Mouse (Mus musculus): Measurements from ENCODE around the gene Mast4. TPM values are rescaled to one million over a fixed set of nuclear protein-coding genes. Genes with fewer than 3 reads are reported as not detected.

Mast4 gene
- polyA plus RNA-seq, 2 experiments: 0.71 to 1.5 TPM

DNA sequence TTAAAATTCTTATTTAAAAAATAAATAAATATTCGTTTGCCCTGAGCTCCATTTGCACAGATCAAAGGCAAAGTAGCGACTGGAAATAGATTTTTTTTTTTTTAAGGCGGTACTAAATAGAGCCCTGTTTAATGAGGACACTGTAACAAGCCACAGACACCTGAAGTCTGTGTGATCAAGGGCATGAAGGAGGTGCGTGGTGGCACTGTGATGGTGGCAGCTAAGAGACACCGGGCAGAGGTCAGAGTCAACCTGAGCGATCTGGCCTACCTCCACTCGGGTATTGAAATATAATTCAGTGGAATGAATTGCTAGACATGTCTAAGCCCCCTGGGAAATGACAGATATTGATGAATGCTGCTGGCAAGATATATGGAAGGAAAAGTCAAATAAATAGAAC, 184.9 kb downstream of the Mast4 start:
- H3K27ac ChIP-seq: no peak overlapping the region
- TF ChIP-seq EP300 (IDR thresholded peaks at IDR 0.05; ENCODE audit: low read depth) (no peak), CTCF (IDR thresholded peaks at IDR 0.05; ENCODE audit: low read depth) (no peak)
- H3K9ac ChIP-seq (replicated peaks): no peak overlapping the region
- no peak for ATAC-seq (ENCODE audit: insufficient read depth)
- no peak for DNase-seq (ENCODE audit: low read depth in 3 of 3, low spot score in 3 of 3)
- no peaks in the 10 kb centered on the region for H3K27me3 ChIP-seq (ENCODE audit: control insufficient read depth, insufficient read depth, low read length)
- H3K9me3 ChIP-seq (ENCODE audit: control insufficient read depth, low read length): no peaks in the 10 kb centered on the region
- no peak overlapping the region for H3K4me3 ChIP-seq (ENCODE audit: insufficient read depth in 1 of 2, low read depth in 2 of 2, low read length in 2 of 2)
- H3K4me1 ChIP-seq (replicated peaks; ENCODE audit: control insufficient read depth in 2 of 2, insufficient read depth in 2 of 2, low read length in 1 of 2): no peaks in the 10 kb centered on the region
- 65% methylated on average over 7 of the region's 7 CpGs for WGBS (ENCODE audit: insufficient replicate concordance)
- H3K4me2 ChIP-seq (ENCODE audit: low read depth): no peak overlapping the region
- H3K36me3 ChIP-seq (replicated peaks; ENCODE audit: control insufficient read depth, insufficient read depth, low read depth): no peaks in the 10 kb centered on the region

DNA sequence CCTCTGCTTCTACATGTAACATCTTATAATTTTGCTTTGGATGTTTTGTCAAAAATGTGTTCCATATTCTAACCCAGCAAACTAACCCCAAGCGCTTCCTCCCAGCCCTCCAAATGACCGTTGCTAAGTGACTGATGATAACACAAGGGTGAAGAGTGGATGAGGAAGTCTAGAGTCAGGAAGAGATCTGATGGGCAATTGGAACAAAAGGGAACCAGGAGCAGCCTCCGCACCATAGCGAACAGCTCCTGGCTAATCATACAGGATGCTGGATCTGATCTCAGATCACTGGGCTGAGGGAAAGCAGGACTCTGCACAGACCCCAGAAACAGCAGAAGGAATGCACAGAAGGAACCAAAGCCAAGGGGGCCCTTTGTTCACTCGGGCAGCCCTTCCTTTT, 190.0 kb downstream of the Mast4 start:
- Histone ChIP-seq H3K9ac (replicated peaks) (no peak overlapping the region), H3K9me3 (ENCODE audit: control insufficient read depth, low read length) (no peaks in the 10 kb centered on the region), H3K27ac (no peak overlapping the region), H3K4me1 (replicated peaks; ENCODE audit: control insufficient read depth in 2 of 2, insufficient read depth in 2 of 2, low read length in 1 of 2) (no peaks in the 10 kb centered on the region), H3K4me2 (ENCODE audit: low read depth) (no peak overlapping the region), H3K36me3 (replicated peaks; ENCODE audit: control insufficient read depth, insufficient read depth, low read depth) (no peaks in the 10 kb centered on the region), H3K27me3 (ENCODE audit: control insufficient read depth, insufficient read depth, low read length) (no peaks in the 10 kb centered on the region), H3K4me3 (ENCODE audit: insufficient read depth in 1 of 2, low read depth in 2 of 2, low read length in 2 of 2) (no peak overlapping the region)
- 24% methylated on average over 5 of the region's 5 CpGs for WGBS (ENCODE audit: insufficient replicate concordance)
- DNase-seq (ENCODE audit: low read depth in 3 of 3, low spot score in 3 of 3) (no peak), ATAC-seq (ENCODE audit: insufficient read depth) (no peak)
- TF ChIP-seq CTCF (IDR thresholded peaks at IDR 0.05; ENCODE audit: low read depth): no peak
- TF ChIP-seq EP300 (IDR thresholded peaks at IDR 0.05; ENCODE audit: low read depth): no peak

DNA sequence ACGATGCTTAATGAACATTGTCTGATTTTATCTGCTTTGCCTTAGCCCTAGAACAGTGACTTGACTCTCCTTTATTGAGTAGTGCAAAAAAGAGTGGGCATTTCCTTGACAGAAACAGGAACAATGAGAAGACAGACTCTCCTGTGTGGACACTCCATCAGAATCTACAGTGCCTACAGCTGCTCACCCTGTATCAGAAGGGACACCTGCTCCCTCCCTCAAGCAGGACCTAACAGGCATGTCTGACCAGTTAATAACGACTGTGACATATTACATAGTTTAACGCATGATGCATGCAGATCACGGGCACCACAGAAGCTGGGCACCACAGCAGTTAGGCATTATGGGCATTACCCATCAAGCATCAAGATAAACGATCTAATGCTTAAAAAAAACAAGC, 193.0 kb downstream of the Mast4 start:
- DNase-seq (ENCODE audit: low read depth in 3 of 3, low spot score in 3 of 3) (no peak), ATAC-seq (ENCODE audit: insufficient read depth) (no peak)
- Histone ChIP-seq H3K27me3 (ENCODE audit: control insufficient read depth, insufficient read depth, low read length) (no peaks in the 10 kb centered on the region), H3K9ac (replicated peaks) (no peak overlapping the region), H3K4me1 (replicated peaks; ENCODE audit: control insufficient read depth in 2 of 2, insufficient read depth in 2 of 2, low read length in 1 of 2) (no peaks in the 10 kb centered on the region), H3K4me2 (ENCODE audit: low read depth) (no peak overlapping the region), H3K4me3 (ENCODE audit: insufficient read depth in 1 of 2, low read depth in 2 of 2, low read length in 2 of 2) (no peak overlapping the region), H3K36me3 (replicated peaks; ENCODE audit: control insufficient read depth, insufficient read depth, low read depth) (no peaks in the 10 kb centered on the region), H3K27ac (no peak overlapping the region), H3K9me3 (ENCODE audit: control insufficient read depth, low read length) (no peaks in the 10 kb centered on the region)
- 56% methylated on average over 5 of the region's 5 CpGs for WGBS (ENCODE audit: insufficient replicate concordance)
- TF ChIP-seq EP300 (IDR thresholded peaks at IDR 0.05; ENCODE audit: low read depth): no peak
- no peak for TF ChIP-seq CTCF (IDR thresholded peaks at IDR 0.05; ENCODE audit: low read depth)

DNA sequence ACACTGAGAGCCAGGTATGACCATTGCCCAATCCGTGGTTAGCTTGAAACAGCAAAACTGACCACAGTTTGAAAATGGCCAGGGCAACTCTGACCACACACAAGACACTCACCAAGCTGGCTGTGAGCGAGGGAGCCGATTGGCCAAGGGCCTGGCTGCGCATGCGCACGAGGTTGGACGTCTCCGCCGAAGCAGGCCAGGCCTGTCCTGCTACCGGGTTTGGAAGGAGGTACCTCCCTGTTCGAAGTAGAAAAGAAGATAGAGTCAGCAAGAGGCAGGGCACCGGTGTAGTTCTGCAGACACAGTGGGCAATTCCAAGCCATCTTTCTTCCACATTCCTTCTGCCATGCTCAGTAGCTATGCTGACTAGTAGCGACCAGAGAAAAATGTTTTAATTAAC, 194.2 kb downstream of the Mast4 start:
- no peak for TF ChIP-seq CTCF (IDR thresholded peaks at IDR 0.05; ENCODE audit: low read depth)
- no peak for TF ChIP-seq EP300 (IDR thresholded peaks at IDR 0.05; ENCODE audit: low read depth)
- 72% methylated on average over 13 of the region's 13 CpGs for WGBS (ENCODE audit: insufficient replicate concordance)
- no peaks in the 10 kb centered on the region for H3K9me3 ChIP-seq (ENCODE audit: control insufficient read depth, low read length)
- no peak overlapping the region for H3K4me2 ChIP-seq (ENCODE audit: low read depth)
- DNase-seq (ENCODE audit: low read depth in 3 of 3, low spot score in 3 of 3) (no peak), ATAC-seq (ENCODE audit: insufficient read depth) (no peak)
- H3K9ac ChIP-seq (replicated peaks): no peak overlapping the region
- H3K4me1 ChIP-seq (replicated peaks; ENCODE audit: control insufficient read depth in 2 of 2, insufficient read depth in 2 of 2, low read length in 1 of 2): no peaks in the 10 kb centered on the region
- H3K4me3 ChIP-seq (ENCODE audit: insufficient read depth in 1 of 2, low read depth in 2 of 2, low read length in 2 of 2): no peak overlapping the region
- no peaks in the 10 kb centered on the region for H3K27me3 ChIP-seq (ENCODE audit: control insufficient read depth, insufficient read depth, low read length)
- no peak overlapping the region for H3K27ac ChIP-seq
- no peaks in the 10 kb centered on the region for H3K36me3 ChIP-seq (replicated peaks; ENCODE audit: control insufficient read depth, insufficient read depth, low read depth)

DNA sequence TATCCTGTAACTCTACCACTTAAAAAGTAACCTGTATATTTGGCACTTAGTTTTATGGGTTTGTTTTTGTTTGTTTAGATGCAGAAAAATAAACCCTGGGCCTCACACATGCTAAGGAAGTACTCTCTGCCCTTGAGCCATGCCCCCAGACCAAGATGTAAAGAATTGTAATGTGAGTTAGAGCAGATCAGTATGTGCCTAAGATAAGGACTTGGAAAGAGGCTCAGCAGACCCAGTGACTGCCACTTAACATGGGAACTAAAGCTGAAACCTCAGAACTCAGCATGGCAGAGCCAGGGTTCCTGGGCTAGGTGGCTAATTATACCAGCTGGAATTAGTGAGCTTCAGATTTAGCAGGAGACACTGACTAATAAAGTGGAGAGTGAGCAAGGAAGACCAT, 196.0 kb downstream of the Mast4 start:
- Histone ChIP-seq H3K9me3 (ENCODE audit: control insufficient read depth, low read length) (no peaks in the 10 kb centered on the region), H3K36me3 (replicated peaks; ENCODE audit: control insufficient read depth, insufficient read depth, low read depth) (no peaks in the 10 kb centered on the region), H3K4me3 (ENCODE audit: insufficient read depth in 1 of 2, low read depth in 2 of 2, low read length in 2 of 2) (no peak overlapping the region), H3K4me1 (replicated peaks; ENCODE audit: control insufficient read depth in 2 of 2, insufficient read depth in 2 of 2, low read length in 1 of 2) (no peaks in the 10 kb centered on the region), H3K4me2 (ENCODE audit: low read depth) (no peak overlapping the region), H3K9ac (replicated peaks) (no peak overlapping the region), H3K27me3 (ENCODE audit: control insufficient read depth, insufficient read depth, low read length) (no peaks in the 10 kb centered on the region), H3K27ac (no peak overlapping the region)
- ATAC-seq (ENCODE audit: insufficient read depth): no peak
- TF ChIP-seq CTCF (IDR thresholded peaks at IDR 0.05; ENCODE audit: low read depth): no peak
- no peak for TF ChIP-seq EP300 (IDR thresholded peaks at IDR 0.05; ENCODE audit: low read depth)
- no peak for DNase-seq (ENCODE audit: low read depth in 3 of 3, low spot score in 3 of 3)

All from liver, embryonic 14.5 days (tissue).